Mouse (Mus musculus): Measurements from ENCODE around the gene Btaf1. TPM values are rescaled to one million over a fixed set of nuclear protein-coding genes. Genes with fewer than 3 reads are reported as not detected.
A peak's percentile ranks its signal among the peaks of the same experiment; 100 is the strongest.

Btaf1 gene
- polyA plus RNA-seq (2014; fragmentation: Nextera tagmentation; extraction: Ambion mirVana), result 11.4 and 13.4 TPM in 2 replicates

DNA sequence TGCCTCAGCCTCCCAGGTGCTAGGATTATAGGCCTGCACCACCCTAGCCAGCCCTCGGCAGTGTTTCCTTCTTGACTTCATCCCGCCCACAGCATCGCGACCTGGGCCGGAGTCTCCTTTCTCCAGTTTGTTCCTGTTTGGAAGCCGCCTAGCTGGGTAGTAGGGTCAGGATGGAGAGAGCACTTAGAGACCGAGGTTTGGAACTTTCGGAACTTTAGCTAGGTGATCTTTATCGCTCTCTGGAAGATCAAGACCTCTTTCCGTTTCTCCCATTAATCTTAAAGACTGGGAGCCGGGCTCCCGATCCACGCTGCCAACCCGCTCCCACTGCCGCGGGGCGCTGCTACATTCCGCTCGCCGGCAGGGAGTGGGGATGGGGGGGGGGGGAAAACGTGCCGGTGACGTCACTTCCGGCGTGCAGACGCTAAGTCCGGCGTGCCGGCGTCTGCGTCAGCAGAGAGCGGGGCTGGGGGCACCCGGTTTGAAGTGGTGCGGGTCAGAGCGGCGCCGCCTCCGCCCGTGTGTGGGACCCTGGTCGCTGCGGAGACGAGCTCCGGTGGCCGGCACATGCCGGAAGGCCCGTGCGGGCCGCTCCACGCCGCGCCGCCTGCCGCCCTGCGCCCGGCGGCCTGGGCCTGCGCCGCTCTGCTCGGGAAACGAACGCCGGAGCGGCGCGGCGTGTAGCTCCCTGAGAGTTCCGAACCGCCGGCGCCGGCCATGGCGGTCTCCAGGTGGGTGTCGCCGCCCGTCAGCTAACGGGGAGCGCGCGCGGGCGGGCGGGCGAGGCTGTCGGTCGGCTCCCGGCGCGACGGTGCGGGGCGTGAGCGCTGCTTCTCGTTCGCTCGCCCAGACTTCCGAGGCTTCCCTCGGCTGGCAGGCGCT, at the start of gene Btaf1:
Gene Btaf1 (plus strand): TSS at position 409 of the 882 bp plus-strand sequence.
- Histone ChIP-seq H3K4me3 (ENCODE audit: low read depth, low read length) (peak within 1 kb of the TSS; percentile 90), H3K9ac (ENCODE audit: low read length) (peak within 1 kb of the TSS; percentile 91), H3K4me1 (ENCODE audit: control insufficient read depth, insufficient read depth, low read length) (peaks cover 10% of the 10 kb centered on the region), H3K27me3 (replicated peaks; ENCODE audit: control insufficient read depth, insufficient read depth, low read length) (no peaks in the 10 kb centered on the region), H3K36me3 (ENCODE audit: control insufficient read depth, insufficient read depth, low read length) (no peaks in the 10 kb centered on the region), H3K9me3 (replicated peaks; ENCODE audit: control insufficient read depth, low read length) (no peaks in the 10 kb centered on the region), H3K27ac (ENCODE audit: low read depth, low read length) (peak within 1 kb of the TSS; percentile 88), H3K4me2 (ENCODE audit: low read length) (peak within 1 kb of the TSS; percentile 91)
- WGBS, result under 1% methylated on average over 98 of the region's 98 CpGs
- ATAC-seq, result peak; percentile 97
- peak; percentile 95 for DNase-seq (ENCODE audit: low spot score)

DNA sequence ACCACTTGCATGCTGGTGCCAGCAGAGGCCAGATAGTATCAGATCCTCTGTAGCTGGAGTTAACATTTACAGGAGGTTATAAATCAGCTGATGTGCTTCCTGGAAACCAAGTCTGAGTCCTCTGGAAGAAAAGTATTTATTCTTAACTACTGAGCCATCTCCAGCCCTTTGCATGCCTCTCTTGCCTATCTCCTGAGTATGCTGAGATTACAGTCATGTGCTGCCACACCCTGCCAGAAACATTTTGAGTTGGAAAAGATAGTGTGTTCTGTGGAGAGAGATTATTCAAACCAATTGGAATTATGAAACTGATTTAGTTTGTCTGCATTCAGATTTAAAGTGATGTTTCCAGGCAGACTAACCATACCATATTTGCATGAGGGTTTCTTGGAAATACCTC, 48.5 kb upstream of the Btaf1 start:
- Histone ChIP-seq H3K27ac (ENCODE audit: low read depth, low read length) (no peak overlapping the region), H3K36me3 (ENCODE audit: control insufficient read depth, insufficient read depth, low read length) (peaks cover 89% of the 10 kb centered on the region)
- no peak for ATAC-seq

DNA sequence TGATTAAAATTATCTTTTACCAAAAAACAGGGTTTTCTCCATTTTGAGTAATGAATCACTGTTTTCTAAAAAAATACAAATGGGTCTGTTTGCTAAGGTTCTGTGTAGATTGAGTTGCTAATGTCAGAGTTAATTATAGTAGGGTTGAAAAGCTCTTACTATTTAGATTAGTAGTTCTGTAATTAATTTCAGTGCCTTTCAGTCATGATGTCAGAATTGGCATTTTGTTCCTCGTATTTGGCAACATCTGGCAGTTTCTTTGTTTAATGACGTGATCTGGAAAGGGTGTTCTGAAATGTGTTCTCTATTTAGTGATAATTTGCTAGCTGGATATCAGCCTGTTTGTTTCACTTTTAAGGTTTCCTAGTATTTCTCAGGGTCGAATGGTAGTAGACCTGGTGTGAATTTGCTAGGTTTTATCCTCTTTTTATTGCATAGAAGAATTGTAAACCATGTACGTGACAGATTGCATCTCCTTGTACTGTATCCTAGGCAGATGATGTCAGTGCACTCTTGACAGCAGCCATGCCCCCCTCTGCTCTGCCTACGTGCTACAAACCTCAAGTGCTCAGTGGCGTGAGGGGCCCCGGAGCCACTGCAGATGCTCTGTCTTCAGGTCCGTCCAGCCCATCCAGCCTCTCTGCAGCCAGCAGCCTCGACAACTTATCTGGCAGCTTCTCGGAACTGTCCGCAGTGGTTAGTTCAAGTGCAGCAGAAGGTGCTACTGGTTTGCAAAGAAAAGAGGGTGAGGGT, 47.0 kb upstream of the Btaf1 start:
- Histone ChIP-seq H3K27ac (ENCODE audit: low read depth, low read length) (no peak overlapping the region), H3K4me2 (ENCODE audit: low read length) (no peak overlapping the region), H3K4me3 (ENCODE audit: low read depth, low read length) (no peak overlapping the region), H3K36me3 (ENCODE audit: control insufficient read depth, insufficient read depth, low read length) (peaks cover 90% of the 10 kb centered on the region), H3K27me3 (replicated peaks; ENCODE audit: control insufficient read depth, insufficient read depth, low read length) (no peaks in the 10 kb centered on the region), H3K9me3 (replicated peaks; ENCODE audit: control insufficient read depth, low read length) (no peaks in the 10 kb centered on the region), H3K4me1 (ENCODE audit: control insufficient read depth, insufficient read depth, low read length) (no peaks in the 10 kb centered on the region), H3K9ac (ENCODE audit: low read length) (no peak overlapping the region)
- 65% methylated on average over 11 of the region's 11 CpGs for WGBS
- peak; percentile 56 for DNase-seq (ENCODE audit: low spot score)
- ATAC-seq, result peak; percentile 57; the same call in 1 of the 2 replicates

More for the DNA sequence above, 48.5 kb upstream of the Btaf1 start:
- Histone ChIP-seq H3K27me3 (replicated peaks; ENCODE audit: control insufficient read depth, insufficient read depth, low read length) (no peaks in the 10 kb centered on the region), H3K4me3 (ENCODE audit: low read depth, low read length) (no peak overlapping the region), H3K9me3 (replicated peaks; ENCODE audit: control insufficient read depth, low read length) (no peaks in the 10 kb centered on the region), H3K4me2 (ENCODE audit: low read length) (no peak overlapping the region), H3K4me1 (ENCODE audit: control insufficient read depth, insufficient read depth, low read length) (no peaks in the 10 kb centered on the region), H3K9ac (ENCODE audit: low read length) (no peak overlapping the region)
- DNase-seq (ENCODE audit: low spot score), result no peak

- no peak overlapping the region for H3K9ac ChIP-seq (ENCODE audit: low read length)
- H3K27me3 ChIP-seq (replicated peaks; ENCODE audit: control insufficient read depth, insufficient read depth, low read length), result no peaks in the 10 kb centered on the region
- no peak overlapping the region for H3K4me3 ChIP-seq (ENCODE audit: low read depth, low read length)
- H3K27ac ChIP-seq (ENCODE audit: low read depth, low read length), result no peak overlapping the region
- no peaks in the 10 kb centered on the region for H3K9me3 ChIP-seq (replicated peaks; ENCODE audit: control insufficient read depth, low read length)
- peaks cover 90% of the 10 kb centered on the region for H3K36me3 ChIP-seq (ENCODE audit: control insufficient read depth, insufficient read depth, low read length)
- no peaks in the 10 kb centered on the region for H3K4me1 ChIP-seq (ENCODE audit: control insufficient read depth, insufficient read depth, low read length)
- peak; percentile 56 for DNase-seq (ENCODE audit: low spot score)
- ATAC-seq, result peak; percentile 42; the same call in 1 of the 2 replicates
- 81% methylated on average over 6 of the region's 6 CpGs for WGBS
- no peak overlapping the region for H3K4me2 ChIP-seq (ENCODE audit: low read length)
Observed at GRCm38 (mm10) chr19:36883119-36883518, 42.8 kb upstream of the Btaf1 start.

GRCm38 (mm10) chr19:36886316-36886715, 39.6 kb upstream of the Btaf1 start:
- peaks cover 96% of the 10 kb centered on the region for H3K36me3 ChIP-seq (ENCODE audit: control insufficient read depth, insufficient read depth, low read length)
- WGBS, result 59% methylated on average over 2 of the region's 2 CpGs
- no peak overlapping the region for H3K27ac ChIP-seq (ENCODE audit: low read depth, low read length)
- H3K4me2 ChIP-seq (ENCODE audit: low read length), result no peak overlapping the region
- no peaks in the 10 kb centered on the region for H3K4me1 ChIP-seq (ENCODE audit: control insufficient read depth, insufficient read depth, low read length)
- peak; percentile 59 for DNase-seq (ENCODE audit: low spot score)
- no peak for ATAC-seq
- H3K9ac ChIP-seq (ENCODE audit: low read length), result no peak overlapping the region
- H3K9me3 ChIP-seq (replicated peaks; ENCODE audit: control insufficient read depth, low read length), result no peaks in the 10 kb centered on the region
- no peak overlapping the region for H3K4me3 ChIP-seq (ENCODE audit: low read depth, low read length)
- H3K27me3 ChIP-seq (replicated peaks; ENCODE audit: control insufficient read depth, insufficient read depth, low read length), result no peaks in the 10 kb centered on the region

DNA sequence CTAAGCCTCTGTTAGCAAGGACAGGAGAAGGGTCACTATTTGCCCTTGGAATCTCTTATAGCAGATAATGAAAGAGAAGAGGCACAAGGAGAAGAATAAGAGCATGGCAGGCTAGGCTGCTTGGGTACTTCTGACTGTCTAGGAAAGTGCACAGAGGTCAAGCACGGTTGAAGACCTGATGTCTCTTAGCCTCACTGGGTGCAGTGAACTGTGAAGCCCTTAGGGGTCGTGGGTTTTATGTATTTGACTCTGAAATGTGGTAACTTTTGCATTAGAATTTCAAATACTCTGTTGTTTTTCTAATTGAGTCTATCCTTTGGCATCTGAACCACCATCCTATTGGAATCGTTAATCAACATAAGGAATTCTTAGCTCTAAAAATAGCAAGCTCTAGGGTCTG, 38.2 kb upstream of the Btaf1 start:
- Histone ChIP-seq H3K9ac (ENCODE audit: low read length) (no peak overlapping the region), H3K36me3 (ENCODE audit: control insufficient read depth, insufficient read depth, low read length) (peaks cover 95% of the 10 kb centered on the region), H3K4me1 (ENCODE audit: control insufficient read depth, insufficient read depth, low read length) (no peaks in the 10 kb centered on the region), H3K9me3 (replicated peaks; ENCODE audit: control insufficient read depth, low read length) (no peaks in the 10 kb centered on the region), H3K27me3 (replicated peaks; ENCODE audit: control insufficient read depth, insufficient read depth, low read length) (no peaks in the 10 kb centered on the region), H3K4me3 (ENCODE audit: low read depth, low read length) (no peak overlapping the region), H3K4me2 (ENCODE audit: low read length) (no peak overlapping the region), H3K27ac (ENCODE audit: low read depth, low read length) (no peak overlapping the region)
- no peak for DNase-seq (ENCODE audit: low spot score)
- no peak for ATAC-seq
- 82% methylated on average over 3 of the region's 3 CpGs for WGBS

DNA sequence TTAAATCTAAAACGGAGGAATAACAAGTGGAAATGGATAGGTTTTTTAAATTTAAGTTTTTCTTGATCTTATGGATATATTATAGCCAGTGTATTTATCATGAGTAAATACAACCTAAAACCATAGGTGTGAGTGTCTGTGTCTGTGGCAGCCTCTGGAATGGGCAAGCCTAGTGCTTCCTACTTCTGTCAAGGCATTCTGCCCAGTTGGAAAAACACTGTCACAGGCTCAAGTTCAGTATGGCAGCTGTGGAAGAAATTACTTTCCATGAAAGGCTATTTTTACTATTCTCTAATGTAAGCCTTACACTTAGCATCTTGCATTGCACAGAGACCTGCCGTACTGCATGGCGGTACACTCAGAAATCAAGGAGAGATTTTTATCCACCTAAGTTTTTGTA, 34.1 kb upstream of the Btaf1 start:
- H3K9ac ChIP-seq (ENCODE audit: low read length), result no peak overlapping the region
- H3K4me2 ChIP-seq (ENCODE audit: low read length), result no peak overlapping the region
- WGBS, result 96% methylated on average over 3 of the region's 3 CpGs
- no peak overlapping the region for H3K27ac ChIP-seq (ENCODE audit: low read depth, low read length)
- H3K36me3 ChIP-seq (ENCODE audit: control insufficient read depth, insufficient read depth, low read length), result peaks cover 76% of the 10 kb centered on the region
- H3K9me3 ChIP-seq (replicated peaks; ENCODE audit: control insufficient read depth, low read length), result no peaks in the 10 kb centered on the region
- no peak overlapping the region for H3K4me3 ChIP-seq (ENCODE audit: low read depth, low read length)
- no peak for ATAC-seq
- DNase-seq (ENCODE audit: low spot score), result no peak
- H3K4me1 ChIP-seq (ENCODE audit: control insufficient read depth, insufficient read depth, low read length), result peaks cover 3% of the 10 kb centered on the region
- H3K27me3 ChIP-seq (replicated peaks; ENCODE audit: control insufficient read depth, insufficient read depth, low read length), result no peaks in the 10 kb centered on the region

DNA sequence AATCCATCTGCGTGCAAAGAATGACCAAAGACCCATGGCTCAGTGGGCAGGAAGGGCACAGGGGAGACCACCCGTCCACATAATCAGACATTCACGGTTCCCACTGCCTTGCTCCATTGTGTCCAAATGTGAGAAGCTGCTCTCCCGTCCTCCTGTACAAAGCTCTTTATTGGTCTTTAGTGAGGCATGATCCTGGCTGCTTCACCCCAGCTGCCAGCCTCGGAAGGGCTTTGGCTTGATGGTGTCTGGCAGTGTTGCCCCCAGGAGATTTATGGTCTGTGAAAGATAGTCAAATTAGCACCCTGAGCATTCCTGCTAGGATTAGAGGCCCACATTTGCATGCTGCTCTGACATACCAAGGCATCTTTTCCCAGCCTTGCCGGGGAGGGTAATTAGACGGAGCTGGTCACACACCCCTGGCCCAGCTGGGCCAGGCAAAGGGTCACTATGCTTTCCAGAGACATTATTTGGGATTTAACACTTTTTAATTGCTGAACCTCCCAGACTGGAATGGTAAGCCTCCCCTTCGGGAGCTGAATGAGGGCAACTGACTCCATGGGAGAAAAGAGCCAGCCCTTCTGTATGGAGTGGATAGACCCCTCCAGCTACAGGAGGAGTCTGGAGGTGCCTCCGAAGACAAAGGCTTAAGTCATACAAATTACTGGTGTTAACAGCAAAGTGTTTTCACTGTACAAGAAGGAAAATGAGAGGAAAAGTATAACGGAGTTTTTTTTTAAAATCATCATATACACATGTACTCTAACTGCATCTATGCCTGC, 28.9 kb upstream of the Btaf1 start:
- H3K4me2 ChIP-seq (ENCODE audit: low read length), result no peak overlapping the region

More for the DNA sequence above, 28.9 kb upstream of the Btaf1 start:
- DNase-seq (ENCODE audit: low spot score) (peak; percentile 78), ATAC-seq (peak; percentile 81)
- H3K27ac ChIP-seq (ENCODE audit: low read depth, low read length), result peak overlapping the region; percentile 75
- peaks cover 25% of the 10 kb centered on the region for H3K36me3 ChIP-seq (ENCODE audit: control insufficient read depth, insufficient read depth, low read length)
- H3K27me3 ChIP-seq (replicated peaks; ENCODE audit: control insufficient read depth, insufficient read depth, low read length), result no peaks in the 10 kb centered on the region
- WGBS, result 2% methylated on average over 10 of the region's 10 CpGs
- no peaks in the 10 kb centered on the region for H3K9me3 ChIP-seq (replicated peaks; ENCODE audit: control insufficient read depth, low read length)
- peaks cover 8% of the 10 kb centered on the region for H3K4me1 ChIP-seq (ENCODE audit: control insufficient read depth, insufficient read depth, low read length)
- H3K4me3 ChIP-seq (ENCODE audit: low read depth, low read length), result no peak overlapping the region
- peak overlapping the region; percentile 29; the same call in 1 of the 2 replicates for H3K9ac ChIP-seq (ENCODE audit: low read length)
